Mouse (Mus musculus) hindbrain, embryonic 14.5 days (tissue): ENCODE results near the gene Spred3. TPM values are rescaled to one million over a fixed set of nuclear protein-coding genes. Genes with fewer than 3 reads are reported as not detected.
"Not testable (repeated sequence)": the region's sequence is repeated elsewhere in the genome, so short reads cannot be mapped to it uniquely, and the experiment has no call there.

Source experiments
- ATAC-seq: fragments of 200-750 bp; cut with Nextera tagmentation; 2 replicates; pipeline ENCODE4 v1.8.0; 2017; ENCODE audit warnings: moderate number of reproducible peaks, mild to moderate bottlenecking, moderate TSS enrichment, moderate library complexity; ENCODE audit not compliant: low FRiP score
- DNase-seq: peaks from one replicate; pipeline ENCODE4 v3.0.0-alpha.2; 2015; ENCODE audit warnings: low spot score
- H3K27ac ChIP-seq: fragments of 300-500 bp; sonication (generic); 2 replicates; pipeline ENCODE4 v1.5.1; 2014; ENCODE audit warnings: mild to moderate bottlenecking, moderate library complexity
- H3K27me3 ChIP-seq: fragments of 300-500 bp; sonication (generic); 2 replicates; pipeline ENCODE4 v1.6.1; 2014; ENCODE audit warnings: mild to moderate bottlenecking, low read length, mixed read lengths; ENCODE audit not compliant: control insufficient read depth, insufficient read depth
- H3K36me3 ChIP-seq: fragments of 300-500 bp; sonication (generic); replicated peaks from 2 replicates; pipeline ENCODE4 v1.6.1; 2014; ENCODE audit not compliant: control insufficient read depth, insufficient read depth
- H3K4me1 ChIP-seq: fragments of 300-500 bp; sonication (generic); replicated peaks from 2 replicates; pipeline ENCODE4 v1.6.1; 2014; ENCODE audit warnings: antibody characterized with exemption, low read length, mixed read lengths; ENCODE audit not compliant: control insufficient read depth, insufficient read depth
- H3K4me2 ChIP-seq: fragments of 300-500 bp; sonication (generic); replicated peaks from 2 replicates; pipeline ENCODE4 v1.6.1; 2014; ENCODE audit warnings: mild to moderate bottlenecking, moderate library complexity
- H3K4me3 ChIP-seq: fragments of 300-500 bp; sonication (generic); replicated peaks from 2 replicates; pipeline ENCODE4 v1.5.1; 2014; ENCODE audit warnings: mild to moderate bottlenecking, low read length
- H3K9ac ChIP-seq: fragments of 300-500 bp; sonication (generic); 2 replicates; pipeline ENCODE4 v1.6.1; 2014
- H3K9me3 ChIP-seq: fragments of 300-500 bp; sonication (generic); 2 replicates; pipeline ENCODE4 v1.6.1; 2016; ENCODE audit warnings: low read length; ENCODE audit not compliant: control insufficient read depth
- WGBS: fragments of 180-500 bp; shearing (Covaris S2); extraction: QIAGEN DNeasy Blood & Tissue Kit; methylation state at CpG from one replicate; pipeline ENCODE4 v1.1.7; 2014; 5-methylcytosine and 5-hydroxymethylcytosine counted together
- polyA plus RNA-seq: library from polyadenylated mRNA; unstranded; fragments of >200 nt; fragmentation: Nextera tagmentation; extraction: Ambion mirVana; gene quantifications from 2 replicates; pipeline ENCODE4 v1.2.1, GENCODE M21; 2014

Spred3 gene
- 10.3 and 10.5 TPM in 2 replicates for polyA plus RNA-seq

GRCm38 (mm10) chr7:29170066-29170754, at the start of gene Spred3, which contains the start of gene Ggn:
TSS of gene Spred3 (minus strand) at chr7:29170411.
TSS of gene Ggn (plus strand) at chr7:29170210.
- H3K4me3 ChIP-seq = peak within 1 kb of the TSS; percentile 47
- WGBS = under 1% methylated on average over 30 of the region's 30 CpGs
- peak; percentile 17 for ATAC-seq
- H3K27ac ChIP-seq = peak within 1 kb of the TSS; percentile 72
- H3K9ac ChIP-seq = peak within 1 kb of the TSS; percentile 57
- H3K27me3 ChIP-seq = peaks cover 48% of the 10 kb centered on the region
- DNase-seq = peak; percentile 69
- H3K9me3 ChIP-seq = no peaks in the 10 kb centered on the region
- H3K4me2 ChIP-seq = peak within 1 kb of the TSS; percentile 57
- peaks cover 35% of the 10 kb centered on the region for H3K36me3 ChIP-seq
- peaks cover 22% of the 10 kb centered on the region for H3K4me1 ChIP-seq

GRCm38 (mm10) chr7:29214846-29215245, 44.6 kb upstream of the Spred3 start:
- H3K27me3 ChIP-seq = peaks cover 10% of the 10 kb centered on the region; the same call in 1 of the 2 replicates
- 0 out of 2 replicates have a peak, but pooled peaks cover 7% of the 10 kb centered on the region for H3K4me1 ChIP-seq
- H3K4me3 ChIP-seq = no peak overlapping the region
- H3K9me3 ChIP-seq = peaks cover 8% of the 10 kb centered on the region
- H3K27ac ChIP-seq = no peak overlapping the region
- no peaks in the 10 kb centered on the region for H3K36me3 ChIP-seq
- 37% methylated on average over 15 of the region's 15 CpGs for WGBS
- H3K9ac ChIP-seq = no peak overlapping the region
- H3K4me2 ChIP-seq = no peak overlapping the region
- ATAC-seq (no peak), DNase-seq (no peak)

GRCm38 (mm10) chr7:29214236-29214635, 44.0 kb upstream of the Spred3 start:
- no peak overlapping the region for H3K27ac ChIP-seq
- H3K4me3 ChIP-seq = no peak overlapping the region
- ATAC-seq (no peak), DNase-seq (no peak)
- H3K4me1 ChIP-seq = 0 out of 2 replicates have a peak, but pooled peaks cover 7% of the 10 kb centered on the region
- H3K9ac ChIP-seq = no peak overlapping the region
- no peaks in the 10 kb centered on the region for H3K36me3 ChIP-seq
- peaks cover 10% of the 10 kb centered on the region; the same call in 1 of the 2 replicates for H3K27me3 ChIP-seq
- H3K4me2 ChIP-seq = peak overlapping the region; percentile 53; the same call in 1 of the 2 replicates
- 0 out of 2 replicates have a peak, but pooled peaks cover 3% of the 10 kb centered on the region for H3K9me3 ChIP-seq
- 57% methylated on average over 2 of the region's 2 CpGs for WGBS

- DNase-seq (peak; percentile 60), ATAC-seq (peak; percentile 82)
- peak within 1 kb of the TSS; percentile 11; the same call in 1 of the 2 replicates for H3K9ac ChIP-seq
- H3K4me1 ChIP-seq = 0 out of 2 replicates have a peak, but pooled peaks cover 7% of the 10 kb centered on the region
- H3K36me3 ChIP-seq = no peaks in the 10 kb centered on the region
- peak within 1 kb of the TSS; percentile 53 for H3K4me2 ChIP-seq
- H3K9me3 ChIP-seq = no peaks in the 10 kb centered on the region
- H3K27ac ChIP-seq = no peak within 1 kb of the TSS
- H3K4me3 ChIP-seq = peak within 1 kb of the TSS; percentile 18
- 2% methylated on average over 20 of the region's 20 CpGs for WGBS
- peaks cover 10% of the 10 kb centered on the region; the same call in 1 of the 2 replicates for H3K27me3 ChIP-seq
These were observed 43.5 kb upstream of the Spred3 start, which contains the start of gene Catsperg1 for GRCm38 (mm10) chr7:29213675-29214082. TSS of gene Catsperg1 (minus strand) at chr7:29214035.

- H3K27me3 ChIP-seq = peaks cover 10% of the 10 kb centered on the region; the same call in 1 of the 2 replicates
- H3K4me1 ChIP-seq, H3K36me3 ChIP-seq, H3K27ac ChIP-seq, H3K9me3 ChIP-seq, ATAC-seq, DNase-seq: not testable (repeated sequence)
- 18% methylated on average over 40 of the region's 40 CpGs for WGBS
- peak overlapping the region; percentile 18 for H3K4me3 ChIP-seq
- H3K9ac ChIP-seq = peak overlapping the region; percentile 11; the same call in 1 of the 2 replicates
- H3K4me2 ChIP-seq = peak overlapping the region; percentile 53
These were observed 42.8 kb upstream of the Spred3 start for GRCm38 (mm10) chr7:29212775-29213560.

- DNase-seq (no peak), ATAC-seq (no peak)
- H3K9ac ChIP-seq = no peak overlapping the region
- no peaks in the 10 kb centered on the region for H3K9me3 ChIP-seq
- no peak overlapping the region for H3K4me3 ChIP-seq
- H3K27ac ChIP-seq = no peak overlapping the region
- 14% methylated on average over 26 of the region's 26 CpGs for WGBS
- 0 out of 2 replicates have a peak, but pooled peaks cover 7% of the 10 kb centered on the region for H3K4me1 ChIP-seq
- H3K36me3 ChIP-seq = no peaks in the 10 kb centered on the region
- H3K4me2 ChIP-seq = peak overlapping the region; percentile 53
- H3K27me3 ChIP-seq = peaks cover 10% of the 10 kb centered on the region; the same call in 1 of the 2 replicates
These were observed 42.1 kb upstream of the Spred3 start for GRCm38 (mm10) chr7:29212199-29212765.

- peak overlapping the region; percentile 48 for H3K4me2 ChIP-seq
- peak; percentile 55 for DNase-seq
- no peaks in the 10 kb centered on the region for H3K9me3 ChIP-seq
- WGBS = 5% methylated on average over 34 of the region's 34 CpGs
- peak; percentile 41; the same call in 1 of the 2 replicates for ATAC-seq
- H3K9ac ChIP-seq = 0 out of 2 replicates have a peak overlapping the region, but pooled peaks have one; percentile 26
- H3K4me1 ChIP-seq = 0 out of 2 replicates have a peak, but pooled peaks cover 7% of the 10 kb centered on the region
- peak overlapping the region; percentile 30 for H3K4me3 ChIP-seq
- H3K36me3 ChIP-seq = no peaks in the 10 kb centered on the region
- H3K27ac ChIP-seq = no peak overlapping the region
- peaks cover 10% of the 10 kb centered on the region; the same call in 1 of the 2 replicates for H3K27me3 ChIP-seq
These were observed 41.4 kb upstream of the Spred3 start for GRCm38 (mm10) chr7:29211415-29212198.

- H3K27me3 ChIP-seq = peaks cover 10% of the 10 kb centered on the region; the same call in 1 of the 2 replicates
- H3K36me3 ChIP-seq, DNase-seq, H3K4me1 ChIP-seq, H3K9me3 ChIP-seq, H3K9ac ChIP-seq, H3K27ac ChIP-seq: not testable (repeated sequence)
- H3K4me3 ChIP-seq = peak overlapping the region; percentile 30; the same call in 1 of the 2 replicates
- H3K4me2 ChIP-seq = peak overlapping the region; percentile 48
- 34% methylated on average over 15 of the region's 15 CpGs for WGBS
- 0 out of 2 replicates have a peak, but pooled peaks have one; percentile 13 for ATAC-seq
These were observed 40.8 kb upstream of the Spred3 start for GRCm38 (mm10) chr7:29211013-29211412.
